Mouse (Mus musculus) MEL (cell line): ENCODE data around the gene Klrb1c. TPM values are rescaled to one million over a fixed set of nuclear protein-coding genes. Genes with fewer than 3 reads are reported as not detected.

ENCODE experiments used
- DNase-seq: peaks from one replicate; pipeline ENCODE4 v3.0.0; 2011; ENCODE audit warnings: low read depth, low spot score
- H3K27ac ChIP-seq: 2 replicates; pipeline ENCODE4 v1.5.1; 2012; ENCODE audit warnings: low read depth, mild to moderate bottlenecking, control low read depth, low read length, moderate library complexity; ENCODE audit not compliant: control insufficient read depth
- H3K27me3 ChIP-seq, 2 experiments: fragments of 150-350 bp in 1 of 2; sonication (generic) in 1 of 2; 2 replicates each; pipeline ENCODE4 v1.6.1; 2012; ENCODE audit warnings: low read length in 2 of 2, mild to moderate bottlenecking in 2 of 2, improper control_type of control experiment in 1 of 2, moderate library complexity in 1 of 2; ENCODE audit not compliant: insufficient read depth in 2 of 2, control insufficient read depth in 1 of 2
- H3K36me3 ChIP-seq, 2 experiments: 2 replicates each; pipeline ENCODE4 v1.6.1; 2012 to 2014; ENCODE audit warnings: low read length in 2 of 2, improper control_type of control experiment in 1 of 2, inconsistent platforms in 1 of 2, mild to moderate bottlenecking in 1 of 2; ENCODE audit not compliant: insufficient read depth in 2 of 2, control insufficient read depth in 1 of 2
- H3K4me1 ChIP-seq, 2 experiments: fragments of 150-350 bp in 1 of 2; sonication (generic) in 1 of 2; 2 replicates each; pipeline ENCODE4 v1.6.1; 2012; ENCODE audit warnings: low read length in 2 of 2, improper control_type of control experiment in 1 of 2, mild to moderate bottlenecking in 1 of 2; ENCODE audit not compliant: insufficient read depth in 2 of 2, control insufficient read depth in 1 of 2
- H3K4me3 ChIP-seq, 2 experiments: fragments of 150-350 bp in 1 of 2; sonication (generic) in 1 of 2; 2 replicates each; pipeline ENCODE4 v1.5.1; 2012; ENCODE audit warnings: low read depth in 2 of 2, low read length in 2 of 2, mild to moderate bottlenecking in 2 of 2, moderate library complexity in 2 of 2, control low read depth in 1 of 2, improper control_type of control experiment in 1 of 2; ENCODE audit not compliant: control insufficient read depth in 1 of 2, insufficient read depth in 1 of 2
- H3K79me2 ChIP-seq: 2 replicates; pipeline ENCODE4 v1.6.1; 2012; ENCODE audit warnings: mild to moderate bottlenecking, low read length, moderate library complexity; ENCODE audit not compliant: control insufficient read depth, poor library complexity, insufficient read depth
- H3K9ac ChIP-seq: 2 replicates; pipeline ENCODE4 v1.6.1; 2012; ENCODE audit warnings: low read depth, mild to moderate bottlenecking, control low read depth, low read length, moderate library complexity; ENCODE audit not compliant: control insufficient read depth, poor library complexity, severe bottlenecking
- H3K9me3 ChIP-seq: fragments of 150-350 bp; sonication (generic); replicated peaks from 2 replicates; pipeline ENCODE4 v1.6.1; 2012; ENCODE audit warnings: mild to moderate bottlenecking, low read length, improper control_type of control experiment, moderate library complexity; ENCODE audit not compliant: insufficient read depth
- BHLHE40 ChIP-seq: IDR thresholded peaks from 2 replicates; pipeline ENCODE4 v1.6.1; 2012; ENCODE audit warnings: low read depth, mild to moderate bottlenecking, inconsistent platforms, low read length, improper control_type of control experiment, borderline replicate concordance
- CTCF ChIP-seq, 3 experiments: IDR thresholded peaks in 2 of 3; conservative IDR thresholded peaks in 1 of 3; 2 replicates each; pipeline ENCODE4 v1.5.1; 2011 to 2012; ENCODE audit warnings: low read length in 3 of 3, low read depth in 2 of 3, mild to moderate bottlenecking in 2 of 3, improper control_type of control experiment in 1 of 3, inconsistent platforms in 1 of 3, mixed read lengths in 1 of 3, moderate library complexity in 1 of 3; ENCODE audit not compliant: control insufficient read depth in 1 of 3, insufficient read depth in 1 of 3, poor library complexity in 1 of 3, severe bottlenecking in 1 of 3
- E2F4 ChIP-seq: IDR thresholded peaks from 2 replicates; pipeline ENCODE4 v1.6.1; 2011; ENCODE audit warnings: low read depth, low read length, improper control_type of control experiment, borderline replicate concordance
- ELF1 ChIP-seq: IDR thresholded peaks from 2 replicates; pipeline ENCODE4 v1.6.1; 2014; ENCODE audit warnings: low read depth, mild to moderate bottlenecking, inconsistent platforms, low read length, improper control_type of control experiment, moderate library complexity
- EP300 ChIP-seq, 2 experiments: IDR thresholded peaks; 2 replicates each; pipeline ENCODE4 v1.6.1; 2011; ENCODE audit warnings: improper control_type of control experiment in 2 of 2, low read length in 2 of 2, low read depth in 1 of 2, mild to moderate bottlenecking in 1 of 2
- ETS1 ChIP-seq: IDR thresholded peaks from 2 replicates; pipeline ENCODE4 v1.6.1; 2012; ENCODE audit warnings: low read depth, mild to moderate bottlenecking, inconsistent platforms, low read length, improper control_type of control experiment, moderate library complexity
- GABPA ChIP-seq: IDR thresholded peaks from 2 replicates; pipeline ENCODE4 v1.6.1; 2012; ENCODE audit warnings: low read depth, mild to moderate bottlenecking, inconsistent platforms, low read length, improper control_type of control experiment, moderate library complexity
- HCFC1 ChIP-seq: IDR thresholded peaks from 2 replicates; pipeline ENCODE4 v1.6.1; 2012; ENCODE audit warnings: low read depth, mild to moderate bottlenecking, inconsistent platforms, low read length, improper control_type of control experiment, moderate library complexity
- KAT2A ChIP-seq: conservative IDR thresholded peaks from 2 replicates; pipeline ENCODE4 v1.6.1; 2012; ENCODE audit warnings: low read depth, low read length, improper control_type of control experiment, inconsistent platforms
- MAFK ChIP-seq: IDR thresholded peaks from 2 replicates; pipeline ENCODE4 v1.6.1; 2011; ENCODE audit warnings: low read depth, mild to moderate bottlenecking, low read length, improper control_type of control experiment, borderline replicate concordance
- MAX ChIP-seq: IDR thresholded peaks from 2 replicates; pipeline ENCODE4 v1.6.1; 2011; ENCODE audit warnings: low read length, improper control_type of control experiment
- MAZ ChIP-seq: IDR thresholded peaks from 2 replicates; pipeline ENCODE4 v1.6.1; 2012; ENCODE audit warnings: low read depth, mild to moderate bottlenecking, inconsistent platforms, low read length, improper control_type of control experiment
- MEF2A ChIP-seq: IDR thresholded peaks from 2 replicates; pipeline ENCODE4 v1.6.1; 2014; ENCODE audit warnings: low read depth, mild to moderate bottlenecking, inconsistent platforms, low read length, improper control_type of control experiment; ENCODE audit not compliant: poor library complexity, insufficient replicate concordance, severe bottlenecking; ENCODE audit errors: extremely low read depth
- MYC ChIP-seq: IDR thresholded peaks from 2 replicates; pipeline ENCODE4 v1.6.1; 2011; ENCODE audit warnings: low read depth, mild to moderate bottlenecking, low read length, improper control_type of control experiment, moderate library complexity
- NRF1 ChIP-seq: IDR thresholded peaks from 2 replicates; pipeline ENCODE4 v1.6.1; 2014; ENCODE audit warnings: low read depth, mild to moderate bottlenecking, inconsistent platforms, low read length, improper control_type of control experiment, moderate library complexity; ENCODE audit not compliant: poor library complexity, insufficient read depth, severe bottlenecking
- POLR2AphosphoS5 ChIP-seq: IDR thresholded peaks from 2 replicates; pipeline ENCODE4 v1.6.1; 2012; ENCODE audit warnings: low read depth, borderline replicate concordance, mild to moderate bottlenecking, inconsistent platforms, low read length, moderate library complexity, mixed read lengths
- RCOR1 ChIP-seq: IDR thresholded peaks from 2 replicates; pipeline ENCODE4 v1.6.1; 2012; ENCODE audit warnings: low read depth, mild to moderate bottlenecking, inconsistent platforms, low read length, improper control_type of control experiment
- TAL1 ChIP-seq: IDR thresholded peaks from 2 replicates; pipeline ENCODE4 v1.6.1; 2012; ENCODE audit warnings: mild to moderate bottlenecking, inconsistent platforms, low read length, moderate library complexity, mixed read lengths
- TBP ChIP-seq: IDR thresholded peaks from 2 replicates; pipeline ENCODE4 v1.8.0; 2011; ENCODE audit warnings: low read depth, low read length, improper control_type of control experiment
- TCF12 ChIP-seq: IDR thresholded peaks from 2 replicates; pipeline ENCODE4 v1.6.1; 2014; ENCODE audit warnings: low read depth, mild to moderate bottlenecking, inconsistent platforms, low read length, improper control_type of control experiment, moderate library complexity
- USF1 ChIP-seq: IDR thresholded peaks from 2 replicates; pipeline ENCODE4 v1.6.1; 2014; ENCODE audit warnings: low read depth, mild to moderate bottlenecking, inconsistent platforms, low read length, improper control_type of control experiment, moderate library complexity
- USF2 ChIP-seq, 2 experiments: IDR thresholded peaks; 2 replicates each; pipeline ENCODE4 v1.6.1; 2011 to 2012; ENCODE audit warnings: improper control_type of control experiment in 2 of 2, low read length in 2 of 2, borderline replicate concordance in 1 of 2, inconsistent platforms in 1 of 2, low read depth in 1 of 2, mild to moderate bottlenecking in 1 of 2; ENCODE audit not compliant: insufficient read depth in 1 of 2
- polyA plus RNA-seq, 2 experiments: library from polyadenylated mRNA; stranded (reverse) in 1 of 2; unstranded in 1 of 2; fragments of >175 nt in 1 of 2; fragments of >200 nt in 1 of 2; gene quantifications; 2 replicates each; pipeline versions ENCODE4 v1.2.1 to v1.2.4; 2012; ENCODE audit warnings: low replicate concordance in 2 of 2, low read depth in 1 of 2; ENCODE audit not compliant: insufficient read length in 2 of 2, insufficient read depth in 1 of 2, missing spikeins in 1 of 2
- total RNA-seq: library from RNA; depleted of rRNA; stranded (reverse); fragments of 300-350 nt; gene quantifications from 2 replicates; pipeline ENCODE4 v1.2.3, GENCODE M21; 2012

The Klrb1c gene
- total and polyA plus RNA-seq, 3 experiments = not detected

DNA sequence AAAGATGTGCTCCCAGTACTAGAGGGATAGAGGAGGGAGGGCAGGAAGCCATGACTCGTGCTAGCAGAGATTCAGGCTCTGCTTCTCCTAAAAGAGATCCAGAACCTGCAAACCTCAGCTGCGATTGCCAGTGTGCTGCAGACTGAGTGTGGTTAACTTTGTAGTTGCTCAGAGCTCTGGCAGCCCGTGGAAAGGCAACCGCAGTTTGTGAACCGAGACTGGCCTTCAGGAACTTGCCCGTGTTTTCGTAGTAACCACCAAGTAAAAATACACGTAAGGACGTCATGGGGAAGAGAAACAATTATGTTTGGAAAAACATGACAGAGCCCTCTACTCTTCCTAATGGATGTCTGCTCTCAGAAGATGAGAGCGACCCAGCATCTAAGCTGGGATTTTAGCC, 44.0 kb upstream of the Klrb1c start:
- H3K4me3 ChIP-seq = no peak overlapping the region
- DNase-seq = no peak
- TF ChIP-seq TAL1 (no peak), E2F4 (no peak), BHLHE40 (no peak), ETS1 (no peak), NRF1 (no peak), TBP (no peak), MYC (no peak), MAZ (no peak), TCF12 (no peak), GABPA (no peak), USF2 (IDR thresholded peaks at IDR 0.05; ENCODE audit: borderline replicate concordance in 1 of 2, insufficient read depth in 1 of 2, low read depth in 1 of 2, low read length in 2 of 2) (no peak), HCFC1 (no peak), RCOR1 (no peak), KAT2A (no peak), CTCF (IDR thresholded peaks at IDR 0.05 in 2 of 3, conservative IDR thresholded peaks at IDR 0.05 in 1 of 3; ENCODE audit: control insufficient read depth in 1 of 3, insufficient read depth in 1 of 3, low read depth in 2 of 3, low read length in 3 of 3, poor library complexity in 1 of 3, severe bottlenecking in 1 of 3) (no peak), USF1 (no peak), ELF1 (no peak), MEF2A (no peak), MAFK (no peak)

DNA sequence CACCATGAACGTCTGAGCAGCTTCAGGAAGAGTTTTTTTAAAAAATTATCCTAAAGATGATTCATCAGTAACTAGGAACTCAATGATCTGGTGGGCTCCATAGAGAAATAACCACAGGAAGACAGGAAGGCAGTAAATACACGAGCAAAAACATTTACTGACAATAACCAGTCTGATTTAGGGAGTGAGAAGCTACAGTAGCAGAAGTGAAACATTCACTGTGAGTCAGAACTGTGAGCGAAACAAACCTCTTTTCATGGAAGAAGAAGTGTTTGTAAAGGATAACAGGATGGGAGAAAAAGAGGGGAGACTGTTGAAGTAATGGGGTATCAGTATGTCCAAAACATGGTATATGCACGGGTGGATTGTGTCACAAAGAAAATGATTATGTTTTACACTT, 40.8 kb upstream of the Klrb1c start:
- H3K27me3 ChIP-seq = peaks cover 0 to 2% of the 10 kb centered on the region in 2 experiments; a peak in 1 of 4 replicates
- TF ChIP-seq EP300 (IDR thresholded peaks at IDR 0.05; ENCODE audit: low read depth in 1 of 2, low read length in 2 of 2) = no peak
- no peak for TF ChIP-seq MAX
- no peak for TF ChIP-seq TCF12
- no peak for TF ChIP-seq POLR2AphosphoS5
- no peak for TF ChIP-seq MEF2A
- no peak for TF ChIP-seq RCOR1
- no peak for TF ChIP-seq GABPA
- TF ChIP-seq, all 39 proteins: peak for 0
- Histone ChIP-seq H3K36me3 (no peaks in the 10 kb centered on the region), H3K79me2 (no peaks in the 10 kb centered on the region), H3K4me3 (no peak overlapping the region), H3K4me1 (no peaks in the 10 kb centered on the region), H3K27ac (no peak overlapping the region), H3K9me3 (no peaks in the 10 kb centered on the region), H3K9ac (no peak overlapping the region)
- no peak for DNase-seq

More for the DNA sequence above, 44.0 kb upstream of the Klrb1c start:
- peaks cover 0 to 6% of the 10 kb centered on the region in 2 experiments; a peak in 2 of 4 replicates for H3K36me3 ChIP-seq
- peaks cover 0 to 8% of the 10 kb centered on the region in 2 experiments; a peak in 2 of 4 replicates for H3K4me1 ChIP-seq
- H3K27me3 ChIP-seq = peaks cover 0 to 2% of the 10 kb centered on the region in 2 experiments; a peak in 1 of 4 replicates
- H3K27ac ChIP-seq = no peak overlapping the region
- H3K79me2 ChIP-seq = no peaks in the 10 kb centered on the region
- H3K9ac ChIP-seq = no peak overlapping the region
- no peaks in the 10 kb centered on the region for H3K9me3 ChIP-seq
